ENCODE assay signal across 7 mouse cellular contexts in the genomic region with DNA sequence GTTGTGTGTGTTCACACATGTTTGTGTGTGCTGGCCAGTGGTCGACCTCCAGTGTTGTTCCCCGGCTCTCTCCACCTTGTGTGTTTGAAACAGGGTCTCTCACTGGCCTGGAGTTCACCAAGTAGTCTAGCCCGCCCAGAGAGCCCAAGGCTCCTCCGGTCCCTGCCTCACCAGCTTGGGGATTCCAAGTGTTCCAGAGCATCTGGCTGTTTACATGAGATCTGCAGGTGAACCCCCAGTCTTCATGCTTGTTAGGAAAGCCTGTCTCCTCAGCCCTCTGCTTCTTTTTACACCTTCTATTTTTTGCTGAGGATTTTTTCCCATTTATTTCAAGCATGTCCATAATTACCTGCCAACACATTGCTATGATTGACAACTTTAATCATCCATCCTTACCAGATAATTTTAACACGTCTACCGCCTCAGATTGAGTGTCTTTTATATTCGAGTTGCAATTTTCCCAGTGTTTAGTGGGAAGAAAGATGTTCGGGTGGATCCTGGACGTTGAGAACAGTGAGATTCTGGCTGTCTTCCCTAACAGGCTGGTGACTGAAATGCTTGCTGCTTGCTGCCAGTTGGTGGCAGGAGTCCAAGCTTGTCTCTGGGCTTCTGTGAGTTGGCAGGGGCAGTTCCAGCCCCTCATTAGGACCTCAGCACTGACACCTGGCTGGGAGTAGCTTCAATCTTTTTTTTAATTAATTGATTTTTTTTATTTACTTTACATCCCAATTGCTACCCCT. TPM values are rescaled to one million over a fixed set of nuclear protein-coding genes. Genes with fewer than 3 reads are reported as not detected.
A peak's percentile ranks its signal among the peaks of the same experiment; 100 is the strongest.
DNase-seq lines count a peak whose midpoint lies in the region; ATAC-seq and TF ChIP-seq lines count a peak whose summit lies in the region.

No protein-coding gene starts in this region.

- TF ChIP-seq CTCF in liver, embryonic 14.5 days (IDR thresholded peaks at IDR 0.05; ENCODE audit: low read depth), result peak; percentile 44

- no peak for DNase-seq in liver, embryonic 14.5 days (ENCODE audit: low read depth in 3 of 3, low spot score in 3 of 3)
- no peak for DNase-seq in liver, embryonic 11.5 days (ENCODE audit: low spot score)
- DNase-seq in cerebellum, adult 9-10 months, result peak; percentile 86
- DNase-seq in heart, postnatal 36 days, result peak; percentile 12 to 22
- peak; percentile 89 for DNase-seq in retina, postnatal 1 day
- no peak for DNase-seq in spleen, postnatal 10 days (ENCODE audit: low spot score in 2 of 2)

- 56% methylated on average over 9 of the region's 9 CpGs for WGBS in liver, embryonic 14.5 days (ENCODE audit: insufficient replicate concordance)
- WGBS in liver, embryonic 11.5 days, result 63% methylated on average over 9 of the region's 9 CpGs
- WGBS in kidney, embryonic 14.5 days, result 75% methylated on average over 9 of the region's 9 CpGs

- no peaks in the 10 kb centered on the region for H3K36me3 ChIP-seq in liver, embryonic 14.5 days (replicated peaks; ENCODE audit: control insufficient read depth, insufficient read depth, low read depth)
- no peaks in the 10 kb centered on the region for H3K36me3 ChIP-seq in liver, embryonic 11.5 days (ENCODE audit: control insufficient read depth, insufficient read depth, low read length)
- H3K36me3 ChIP-seq in kidney, embryonic 14.5 days (ENCODE audit: control insufficient read depth, insufficient read depth, low read length), result no peaks in the 10 kb centered on the region

- intact Hi-C loops in heart, postnatal 36 days (cut with DNase I), result no loop called here

- H3K27ac ChIP-seq in liver, embryonic 14.5 days, result no peak overlapping the region
- H3K27ac ChIP-seq in liver, embryonic 11.5 days (ENCODE audit: low read depth, low read length), result no peak overlapping the region
- no peak overlapping the region for H3K27ac ChIP-seq in kidney, embryonic 14.5 days (ENCODE audit: low read depth, low read length)

- no peak overlapping the region for H3K9ac ChIP-seq in liver, embryonic 14.5 days (replicated peaks)
- no peak overlapping the region for H3K9ac ChIP-seq in liver, embryonic 11.5 days (ENCODE audit: low read depth, low read length)
- no peak overlapping the region for H3K9ac ChIP-seq in kidney, embryonic 14.5 days (ENCODE audit: low read depth, low read length)

- no peak for TF ChIP-seq EP300 in liver, embryonic 14.5 days (IDR thresholded peaks at IDR 0.05; ENCODE audit: low read depth)

- ATAC-seq in liver, embryonic 14.5 days (ENCODE audit: insufficient read depth), result no peak
- ATAC-seq in liver, embryonic 11.5 days (replicated peaks; ENCODE audit: low FRiP score), result no peak
- no peak for ATAC-seq in kidney, embryonic 14.5 days (ENCODE audit: low FRiP score, low TSS enrichment)

- H3K27me3 ChIP-seq in liver, embryonic 14.5 days (ENCODE audit: control insufficient read depth, insufficient read depth, low read length), result no peaks in the 10 kb centered on the region; the same call in 1 of the 2 replicates
- no peaks in the 10 kb centered on the region for H3K27me3 ChIP-seq in liver, embryonic 11.5 days (replicated peaks; ENCODE audit: control insufficient read depth, insufficient read depth, low read length)
- no peaks in the 10 kb centered on the region for H3K27me3 ChIP-seq in kidney, embryonic 14.5 days (ENCODE audit: control insufficient read depth, insufficient read depth, low read length)

- H3K9me3 ChIP-seq in liver, embryonic 14.5 days (ENCODE audit: control insufficient read depth, low read length), result no peaks in the 10 kb centered on the region
- no peaks in the 10 kb centered on the region for H3K9me3 ChIP-seq in liver, embryonic 11.5 days (ENCODE audit: control insufficient read depth, low read length)
- H3K9me3 ChIP-seq in kidney, embryonic 14.5 days (ENCODE audit: control insufficient read depth, low read length), result no peaks in the 10 kb centered on the region

- no peaks in the 10 kb centered on the region for H3K4me1 ChIP-seq in liver, embryonic 14.5 days (replicated peaks; ENCODE audit: control insufficient read depth in 2 of 2, insufficient read depth in 2 of 2, low read length in 1 of 2)
- no peaks in the 10 kb centered on the region for H3K4me1 ChIP-seq in liver, embryonic 11.5 days (replicated peaks; ENCODE audit: control insufficient read depth, insufficient read depth, low read length)
- H3K4me1 ChIP-seq in kidney, embryonic 14.5 days (ENCODE audit: control insufficient read depth, insufficient read depth, low read length), result no peaks in the 10 kb centered on the region

- no peak overlapping the region for H3K4me2 ChIP-seq in liver, embryonic 14.5 days (ENCODE audit: low read depth)
- no peak overlapping the region for H3K4me2 ChIP-seq in liver, embryonic 11.5 days
- no peak overlapping the region for H3K4me2 ChIP-seq in kidney, embryonic 14.5 days (replicated peaks; ENCODE audit: low read depth, low read length)

- H3K4me3 ChIP-seq in liver, embryonic 14.5 days (ENCODE audit: insufficient read depth in 1 of 2, low read depth in 2 of 2, low read length in 2 of 2), result no peak overlapping the region
- H3K4me3 ChIP-seq in liver, embryonic 11.5 days (ENCODE audit: low read depth, low read length), result no peak overlapping the region
- H3K4me3 ChIP-seq in kidney, embryonic 14.5 days (ENCODE audit: low read length), result no peak overlapping the region

RNA-seq across cellular contexts. Expression of a gene that starts 15.6 kb away (rescaled TPM):
- polyA plus RNA-seq in liver, embryonic 14.5 days (2012; rRNA removed), result 19.5 and 21.2 TPM in 2 replicates
- 13.3 and 14.9 TPM in 2 replicates for polyA plus RNA-seq in liver, embryonic 14.5 days (2014; fragmentation: Nextera tagmentation; extraction: Ambion mirVana)
- 22.8 and 23.5 TPM in 2 replicates for polyA plus RNA-seq in liver, embryonic 11.5 days (2014; fragmentation: Nextera tagmentation; extraction: Ambion mirVana)
- total RNA-seq in heart, postnatal 36 days (2021), result not detected
- polyA plus RNA-seq in kidney, embryonic 14.5 days (2014; fragmentation: Nextera tagmentation; extraction: Ambion mirVana), result 0.16 and 0.22 TPM in 2 replicates

Comparison
In these comparisons a context has a peak if more than half of its experiments do, and no peak if none do; other contexts are left out.
1. DNase-seq: peak in cerebellum, adult 9-10 months (single experiment), heart, postnatal 36 days (2 of 2) and retina, postnatal 1 day (single experiment); none in liver, embryonic 14.5 days (0 of 3), liver, embryonic 11.5 days (single experiment) and spleen, postnatal 10 days (0 of 2).
2. RNA of a gene that starts 15.6 kb away (polyA plus RNA-seq): 22.8 to 23.5 TPM in liver, embryonic 11.5 days and 13.3 to 21.2 TPM in liver, embryonic 14.5 days; 0.16 to 0.22 TPM in kidney, embryonic 14.5 days; every median in the first group is over 10 times any median in the second.